Mouse (Mus musculus) stomach, embryonic 14.5 days (tissue): ENCODE measurements at regions not wholly inside any gene's neighbourhood (a gene's known extent, or its start where the extent isn't known, plus 50 kb on each side); places are given as distances from the start of the nearest gene placed in this dataset.

Source experiments
- ATAC-seq: fragments of 200-750 bp; cut with Nextera tagmentation; 2 replicates; pipeline ENCODE4 v1.8.0; 2017; ENCODE audit warnings: low read depth, moderate TSS enrichment; ENCODE audit not compliant: insufficient number of reproducible peaks, insufficient read depth, low FRiP score
- H3K27ac ChIP-seq: fragments of 300-500 bp; sonication (generic); 2 replicates; pipeline ENCODE4 v1.5.1; 2014; ENCODE audit warnings: mild to moderate bottlenecking, low read length, moderate library complexity, mixed read lengths
- H3K27me3 ChIP-seq: fragments of 300-500 bp; sonication (generic); 2 replicates; pipeline ENCODE4 v1.6.1; 2014; ENCODE audit warnings: low read length, control low read depth, mixed read lengths; ENCODE audit not compliant: control insufficient read depth, insufficient read depth
- H3K36me3 ChIP-seq: fragments of 300-500 bp; sonication (generic); 2 replicates; pipeline ENCODE4 v1.6.1; 2014; ENCODE audit warnings: mild to moderate bottlenecking, control low read depth, low read length, moderate library complexity, mixed read lengths; ENCODE audit not compliant: control insufficient read depth, insufficient read depth
- H3K4me1 ChIP-seq: fragments of 300-500 bp; sonication (generic); 2 replicates; pipeline ENCODE4 v1.6.1; 2014; ENCODE audit warnings: low read length, control low read depth, mixed read lengths; ENCODE audit not compliant: control insufficient read depth, insufficient read depth
- H3K4me2 ChIP-seq: fragments of 300-500 bp; sonication (generic); replicated peaks from 2 replicates; pipeline ENCODE4 v1.6.1; 2014; ENCODE audit warnings: low read depth, low read length, control low read depth
- H3K4me3 ChIP-seq: fragments of 300-500 bp; sonication (generic); 2 replicates; pipeline ENCODE4 v1.5.1; 2014; ENCODE audit warnings: low read depth, low read length, control low read depth
- H3K9ac ChIP-seq: fragments of 300-500 bp; sonication (generic); replicated peaks from 2 replicates; pipeline ENCODE4 v1.6.1; 2014; ENCODE audit warnings: low read depth, mild to moderate bottlenecking, control low read depth, low read length, moderate library complexity, mixed read lengths
- H3K9me3 ChIP-seq: fragments of 300-500 bp; sonication (generic); 2 replicates; pipeline ENCODE4 v1.6.1; 2016; ENCODE audit warnings: low read depth, low read length, control low read depth; ENCODE audit not compliant: control insufficient read depth
- WGBS: fragments of 180-500 bp; shearing (Covaris S2); extraction: QIAGEN DNeasy Blood & Tissue Kit; methylation state at CpG from one replicate; pipeline ENCODE4 v1.1.7; 2014; 5-methylcytosine and 5-hydroxymethylcytosine counted together

DNA sequence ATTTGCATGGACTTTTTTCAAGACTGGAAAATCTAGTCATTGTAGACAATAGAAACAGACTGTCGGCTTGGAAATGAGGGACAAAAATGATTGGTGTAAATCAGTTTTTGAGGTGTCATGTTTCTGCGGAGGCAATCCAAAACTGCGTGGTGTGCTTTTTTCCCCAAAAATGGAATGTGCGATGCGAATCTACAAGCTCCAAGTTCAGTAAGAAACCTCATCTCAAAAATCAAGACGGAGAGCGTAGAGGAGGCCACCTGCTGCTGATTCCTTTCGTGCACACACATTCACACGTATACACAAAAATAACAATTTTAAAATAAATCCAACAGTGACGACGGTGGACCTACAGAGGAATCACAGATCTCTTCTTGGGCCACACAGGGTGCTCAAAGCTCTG lies 170.5 kb upstream of the Adgrl2 start:
- Histone ChIP-seq H3K27ac (no peak overlapping the region), H3K36me3 (no peaks in the 10 kb centered on the region), H3K9me3 (no peaks in the 10 kb centered on the region), H3K4me3 (no peak overlapping the region), H3K9ac (no peak overlapping the region), H3K27me3 (no peaks in the 10 kb centered on the region), H3K4me1 (no peaks in the 10 kb centered on the region), H3K4me2 (no peak overlapping the region)
- 87% methylated on average over 11 of the region's 11 CpGs for WGBS
- no peak for ATAC-seq

DNA sequence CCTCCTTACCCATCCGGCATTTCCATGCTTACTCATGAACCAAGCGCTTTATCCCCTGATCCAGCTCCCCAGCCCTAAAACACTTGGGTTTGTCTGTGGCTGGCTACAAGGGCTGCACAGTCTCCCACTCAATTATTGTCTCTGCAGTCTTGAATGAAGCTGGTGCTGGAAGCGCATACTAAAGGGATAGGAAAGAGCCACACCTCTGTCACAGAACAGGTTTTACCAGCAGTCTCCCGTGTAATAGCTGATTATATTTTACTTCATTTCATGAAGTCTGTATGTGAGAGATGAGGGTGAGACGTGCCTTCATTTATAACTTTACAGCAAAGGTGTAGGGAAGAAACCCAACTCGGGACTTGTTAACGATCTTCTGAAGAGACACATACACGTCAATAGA lies 167.0 kb upstream of the Adgrl2 start:
- Histone ChIP-seq H3K4me1 (no peaks in the 10 kb centered on the region), H3K9me3 (no peaks in the 10 kb centered on the region), H3K27ac (no peak overlapping the region), H3K9ac (no peak overlapping the region), H3K4me3 (no peak overlapping the region), H3K36me3 (no peaks in the 10 kb centered on the region), H3K27me3 (no peaks in the 10 kb centered on the region), H3K4me2 (no peak overlapping the region)
- ATAC-seq: no peak
- WGBS: 82% methylated on average over 8 of the region's 8 CpGs

DNA sequence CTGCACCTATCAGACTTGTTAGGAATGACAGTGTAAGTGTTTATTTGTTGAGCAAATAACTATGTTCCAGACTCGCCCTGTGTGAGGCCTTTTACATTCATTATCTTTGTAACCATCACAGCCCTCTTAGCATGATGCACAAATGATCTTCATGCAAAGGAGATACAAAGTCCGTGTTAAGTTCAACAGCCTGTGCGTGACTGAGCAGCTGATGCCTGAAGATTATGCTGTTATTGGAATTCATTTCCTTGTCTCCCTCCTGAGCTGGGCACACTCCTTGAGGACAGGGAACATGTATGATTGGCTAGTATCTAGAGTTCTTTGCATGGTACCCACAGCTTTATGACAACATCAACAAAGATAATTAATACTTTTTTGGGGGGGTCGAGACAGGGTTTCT lies 162.0 kb upstream of the Adgrl2 start:
- no peaks in the 10 kb centered on the region for H3K4me1 ChIP-seq
- no peaks in the 10 kb centered on the region for H3K9me3 ChIP-seq
- H3K27me3 ChIP-seq: no peaks in the 10 kb centered on the region
- no peak overlapping the region for H3K4me3 ChIP-seq
- no peak overlapping the region for H3K27ac ChIP-seq
- WGBS: 67% methylated on average over 4 of the region's 4 CpGs
- no peak overlapping the region for H3K4me2 ChIP-seq
- H3K36me3 ChIP-seq: no peaks in the 10 kb centered on the region
- no peak for ATAC-seq
- no peak overlapping the region for H3K9ac ChIP-seq

- H3K36me3 ChIP-seq: no peaks in the 10 kb centered on the region
- H3K27me3 ChIP-seq: no peaks in the 10 kb centered on the region
- H3K9me3 ChIP-seq: no peaks in the 10 kb centered on the region
- ATAC-seq: no peak
- WGBS: 88% methylated on average over 3 of the region's 3 CpGs
- no peaks in the 10 kb centered on the region for H3K4me1 ChIP-seq
- no peak overlapping the region for H3K9ac ChIP-seq
- no peak overlapping the region for H3K4me3 ChIP-seq
- H3K4me2 ChIP-seq: no peak overlapping the region
- no peak overlapping the region for H3K27ac ChIP-seq
Observed at GRCm38 (mm10) chr3:149150796-149151195, 160.4 kb upstream of the Adgrl2 start.

- no peak overlapping the region for H3K27ac ChIP-seq
- 74% methylated on average over 8 of the region's 8 CpGs for WGBS
- no peaks in the 10 kb centered on the region for H3K4me1 ChIP-seq
- H3K4me2 ChIP-seq: no peak overlapping the region
- H3K27me3 ChIP-seq: no peaks in the 10 kb centered on the region
- H3K4me3 ChIP-seq: no peak overlapping the region
- no peak overlapping the region for H3K9ac ChIP-seq
- ATAC-seq: no peak
- H3K9me3 ChIP-seq: no peaks in the 10 kb centered on the region
- H3K36me3 ChIP-seq: no peaks in the 10 kb centered on the region
Observed at GRCm38 (mm10) chr3:149148608-149149007, 158.3 kb upstream of the Adgrl2 start.

DNA sequence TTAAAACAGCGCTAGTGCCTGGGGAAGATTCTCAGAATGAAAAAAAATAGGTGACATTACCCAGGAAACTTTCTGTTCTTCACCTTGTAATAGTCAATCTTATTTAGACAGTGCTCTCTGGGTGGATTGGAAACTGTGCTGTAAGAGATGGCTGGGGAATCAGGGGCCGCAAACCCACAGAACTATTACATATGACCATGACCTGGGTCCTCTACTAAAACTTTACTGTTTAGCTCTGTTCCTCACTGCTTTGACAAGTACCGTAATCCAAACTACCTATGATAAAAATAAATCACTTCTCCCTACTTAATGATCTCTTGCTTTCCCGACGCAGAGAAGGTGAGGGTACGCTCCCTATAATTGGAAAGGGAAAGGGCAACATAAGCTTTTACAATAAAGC lies 157.6 kb upstream of the Adgrl2 start:
- Histone ChIP-seq H3K4me1 (no peaks in the 10 kb centered on the region), H3K27ac (no peak overlapping the region), H3K4me3 (no peak overlapping the region), H3K27me3 (no peaks in the 10 kb centered on the region), H3K9ac (no peak overlapping the region), H3K4me2 (no peak overlapping the region), H3K36me3 (no peaks in the 10 kb centered on the region), H3K9me3 (no peaks in the 10 kb centered on the region)
- WGBS: 87% methylated on average over 6 of the region's 6 CpGs
- ATAC-seq: no peak

DNA sequence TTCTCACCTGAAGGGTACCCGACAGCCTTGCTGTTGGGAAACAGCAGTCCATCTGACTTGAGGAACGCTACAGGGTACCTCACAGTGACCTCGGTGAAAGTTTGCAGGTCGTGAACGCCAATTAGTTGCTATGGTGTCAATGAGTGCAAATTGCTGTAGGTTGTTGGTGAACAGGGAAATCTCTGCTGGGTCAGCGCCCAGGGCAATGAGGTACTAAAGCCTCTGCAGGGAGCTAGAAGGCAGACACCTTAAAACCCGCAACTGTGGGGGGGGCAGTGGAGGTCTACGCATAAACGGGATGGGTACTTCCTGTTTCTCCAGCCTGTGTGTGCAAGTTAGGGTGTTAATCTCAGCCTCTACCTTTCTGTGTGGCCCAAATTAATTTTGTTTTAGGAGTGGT lies 156.3 kb upstream of the Adgrl2 start:
- no peak overlapping the region for H3K4me2 ChIP-seq
- no peaks in the 10 kb centered on the region for H3K9me3 ChIP-seq
- no peaks in the 10 kb centered on the region for H3K27me3 ChIP-seq
- no peak overlapping the region for H3K27ac ChIP-seq
- H3K4me3 ChIP-seq: no peak overlapping the region
- H3K4me1 ChIP-seq: no peaks in the 10 kb centered on the region
- 65% methylated on average over 9 of the region's 9 CpGs for WGBS
- no peak for ATAC-seq
- no peaks in the 10 kb centered on the region for H3K36me3 ChIP-seq
- H3K9ac ChIP-seq: no peak overlapping the region

DNA sequence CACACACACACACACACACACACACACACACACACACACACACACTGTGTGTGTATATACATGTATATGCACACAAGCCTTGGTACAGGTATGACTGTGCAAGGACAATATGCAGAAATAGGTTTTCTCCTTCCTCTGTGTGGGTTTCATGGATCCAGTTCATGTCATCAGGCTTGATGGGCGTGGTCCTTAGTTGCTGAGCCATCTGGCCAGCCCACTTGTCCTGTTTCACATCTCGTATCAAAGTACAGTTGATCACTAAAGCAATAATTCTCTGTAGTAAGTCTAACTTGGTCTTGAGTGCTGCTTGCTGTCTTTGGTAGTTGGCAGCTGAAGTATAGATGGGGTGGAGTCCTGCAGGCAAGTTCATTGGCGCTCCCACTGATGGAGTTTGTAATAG lies 150.1 kb upstream of the Adgrl2 start:
- H3K9ac ChIP-seq: no peak overlapping the region
- H3K9me3 ChIP-seq: no peaks in the 10 kb centered on the region
- no peaks in the 10 kb centered on the region for H3K4me1 ChIP-seq
- H3K4me2 ChIP-seq: no peak overlapping the region
- no peak overlapping the region for H3K4me3 ChIP-seq
- H3K27ac ChIP-seq: no peak overlapping the region
- H3K36me3 ChIP-seq: no peaks in the 10 kb centered on the region
- no peaks in the 10 kb centered on the region for H3K27me3 ChIP-seq
- ATAC-seq: no peak
- WGBS: 62% methylated on average over 3 of the region's 3 CpGs

GRCm38 (mm10) chr3:149134028-149134938 lies 143.9 kb upstream of the Adgrl2 start:
- ATAC-seq: no peak
- Histone ChIP-seq H3K27me3 (no peaks in the 10 kb centered on the region), H3K9ac (no peak overlapping the region), H3K9me3 (no peaks in the 10 kb centered on the region), H3K4me2 (no peak overlapping the region), H3K4me3 (no peak overlapping the region), H3K27ac (no peak overlapping the region), H3K4me1 (no peaks in the 10 kb centered on the region), H3K36me3 (no peaks in the 10 kb centered on the region)
- WGBS: 88% methylated on average over 9 of the region's 9 CpGs
